Mouse (Mus musculus) adrenal gland, postnatal 25 days (tissue): Measurements from ENCODE around the gene Baz1b. TPM values are rescaled to one million over a fixed set of nuclear protein-coding genes. Genes with fewer than 3 reads are reported as not detected.
A peak's percentile ranks its signal among the peaks of the same experiment; 100 is the strongest.

Source experiments
- DNase-seq: peaks from one replicate; pipeline ENCODE4 v3.0.0; 2021; ENCODE audit warnings: mixed read lengths
- total RNA-seq: library from RNA; stranded (reverse); gene quantifications from 2 replicates; pipeline ENCODE4 v1.2.3, GENCODE M21; 2021

Baz1b gene
- total RNA-seq, 1 experiment from 2014 or later: 85.7 TPM

GRCm38 (mm10) chr5:135236571-135236970 lies 49.5 kb downstream of the Baz1b start:
- DNase-seq: peak; percentile 75

DNA sequence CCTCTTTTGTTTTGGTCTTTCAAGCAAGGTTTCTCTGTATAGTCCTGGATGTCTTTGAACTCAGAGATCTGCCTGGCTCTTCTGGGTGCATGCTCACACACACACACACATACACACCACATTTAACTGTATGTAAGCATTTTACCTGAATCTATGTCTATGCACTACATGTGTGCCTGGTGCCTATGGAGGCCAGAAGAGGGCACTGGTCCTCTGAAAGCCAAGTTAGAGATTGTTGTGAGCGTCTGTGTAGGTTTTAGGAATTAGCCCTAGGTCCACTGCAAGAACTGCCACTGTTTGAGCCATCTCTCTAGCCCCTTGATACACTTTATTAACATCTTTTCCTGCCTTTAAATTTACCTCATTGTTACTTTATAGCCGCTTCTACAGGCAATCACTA lies 51.8 kb downstream of the Baz1b start:
- no peak for DNase-seq

DNA sequence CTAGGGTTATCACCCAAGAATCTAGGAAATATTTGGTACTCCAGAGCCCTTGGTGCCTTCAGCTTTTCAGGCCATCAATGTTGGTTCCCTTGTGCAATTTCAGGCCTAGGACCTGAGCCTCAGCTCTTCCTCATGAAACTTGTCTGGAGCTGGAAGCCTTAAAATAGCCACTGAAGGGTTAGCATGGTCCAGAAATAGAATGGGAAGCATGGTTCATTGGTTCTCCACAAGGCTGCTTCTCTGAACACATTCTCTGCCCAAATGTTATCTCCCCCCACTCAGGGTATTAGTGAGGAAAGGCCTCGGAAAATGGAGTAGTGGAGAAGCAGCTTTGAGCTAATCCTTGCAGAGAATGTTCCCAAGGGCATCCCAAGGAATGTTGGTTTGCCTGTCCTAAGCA lies 54.4 kb downstream of the Baz1b start:
- DNase-seq: no peak

DNA sequence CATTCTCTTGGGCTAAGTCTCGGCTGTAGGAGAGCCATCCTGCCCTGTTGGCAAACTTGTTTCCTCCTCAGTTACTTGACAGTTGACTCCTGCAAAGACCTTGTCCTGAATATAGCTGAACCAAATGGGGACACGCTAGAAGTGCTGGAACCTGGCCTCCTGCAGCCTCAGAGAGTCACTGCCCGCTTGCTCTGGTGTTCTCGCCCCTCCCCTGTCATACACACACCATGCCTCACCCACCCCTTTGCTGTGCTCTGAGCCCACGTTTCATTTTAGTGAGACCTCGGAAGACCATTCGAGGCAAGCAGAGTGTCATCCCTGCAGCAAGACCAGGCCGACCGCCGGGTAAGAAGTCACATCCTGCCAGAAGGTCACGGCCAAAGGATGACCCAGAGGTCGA lies 55.1 kb downstream of the Baz1b start:
- no peak for DNase-seq

GRCm38 (mm10) chr5:135242608-135243007 lies 55.5 kb downstream of the Baz1b start:
- no peak for DNase-seq

GRCm38 (mm10) chr5:135243166-135243565 lies 56.1 kb downstream of the Baz1b start:
- DNase-seq: no peak

DNA sequence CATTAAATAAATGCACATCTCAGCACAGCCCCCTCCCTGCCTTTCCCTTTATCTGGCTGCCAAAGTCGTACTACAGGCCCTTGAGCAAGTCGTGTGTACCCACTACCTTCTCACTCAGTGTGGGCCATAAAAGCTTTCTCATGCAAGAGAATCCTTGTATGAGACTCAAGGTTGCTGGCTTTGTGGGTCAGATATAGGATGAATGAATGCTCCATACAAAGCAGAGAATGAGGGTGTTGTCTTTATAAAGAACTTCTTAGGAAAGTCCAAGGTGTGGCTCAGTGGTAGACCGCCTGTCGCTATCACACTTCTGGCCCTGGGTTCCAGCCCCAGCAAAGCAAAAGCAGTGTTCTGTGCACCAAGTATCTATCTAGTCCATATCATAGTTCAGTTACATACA lies 59.5 kb downstream of the Baz1b start:
- DNase-seq: no peak

DNA sequence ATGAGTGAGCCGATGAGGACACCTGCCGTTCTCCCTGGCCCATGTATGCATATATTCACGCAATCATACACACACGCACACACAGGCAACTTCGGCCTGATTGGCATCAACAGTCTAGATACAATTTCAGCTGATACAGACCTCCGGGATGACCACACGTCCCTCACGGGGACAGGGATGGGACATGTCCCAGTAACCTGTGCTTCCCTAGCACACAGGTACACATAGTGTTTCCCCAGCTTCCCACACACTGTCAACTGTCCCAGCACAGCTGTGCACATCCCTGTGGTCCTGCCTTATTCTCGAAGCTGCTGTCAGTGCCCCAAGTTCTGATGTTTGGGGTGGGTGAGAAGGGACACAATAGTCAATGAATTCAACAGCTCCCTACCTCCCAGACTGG lies 60.3 kb downstream of the Baz1b start:
- no peak for DNase-seq

DNA sequence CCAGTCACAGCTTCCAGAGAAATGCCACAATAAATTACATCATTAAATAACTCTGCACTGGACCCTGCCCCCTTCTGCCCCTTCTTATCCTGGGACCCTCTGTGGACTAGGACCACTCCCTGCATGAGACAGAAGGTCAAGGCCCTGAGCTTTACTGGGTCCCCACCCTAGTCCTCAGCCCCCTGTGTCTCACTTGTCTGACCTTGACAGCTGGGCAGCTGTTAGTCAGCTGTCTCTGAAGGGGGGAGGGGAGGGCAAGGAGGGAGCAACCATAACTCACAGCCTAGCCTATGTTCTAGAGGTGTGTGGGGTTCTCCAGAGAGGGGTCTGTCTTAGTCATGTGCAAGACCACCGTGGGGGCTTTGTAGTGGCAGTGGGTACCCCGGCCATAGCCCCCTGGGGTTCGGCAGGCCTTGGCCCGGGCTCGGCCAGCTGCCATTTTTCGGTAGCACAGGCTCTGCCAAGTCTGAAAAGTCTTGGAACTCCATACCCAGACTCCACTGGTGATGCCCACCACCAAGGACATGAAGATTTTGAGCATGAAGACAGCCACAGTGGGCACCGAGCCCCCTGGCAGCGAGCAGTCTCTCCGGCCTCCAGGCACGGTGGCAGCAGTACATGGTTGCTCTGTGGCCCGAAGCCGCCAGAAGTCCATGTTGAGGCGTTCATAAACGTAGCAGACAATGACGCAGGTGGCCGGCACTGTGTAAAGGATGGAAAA lies 62.1 kb downstream of the Baz1b start:
- DNase-seq: no peak

DNA sequence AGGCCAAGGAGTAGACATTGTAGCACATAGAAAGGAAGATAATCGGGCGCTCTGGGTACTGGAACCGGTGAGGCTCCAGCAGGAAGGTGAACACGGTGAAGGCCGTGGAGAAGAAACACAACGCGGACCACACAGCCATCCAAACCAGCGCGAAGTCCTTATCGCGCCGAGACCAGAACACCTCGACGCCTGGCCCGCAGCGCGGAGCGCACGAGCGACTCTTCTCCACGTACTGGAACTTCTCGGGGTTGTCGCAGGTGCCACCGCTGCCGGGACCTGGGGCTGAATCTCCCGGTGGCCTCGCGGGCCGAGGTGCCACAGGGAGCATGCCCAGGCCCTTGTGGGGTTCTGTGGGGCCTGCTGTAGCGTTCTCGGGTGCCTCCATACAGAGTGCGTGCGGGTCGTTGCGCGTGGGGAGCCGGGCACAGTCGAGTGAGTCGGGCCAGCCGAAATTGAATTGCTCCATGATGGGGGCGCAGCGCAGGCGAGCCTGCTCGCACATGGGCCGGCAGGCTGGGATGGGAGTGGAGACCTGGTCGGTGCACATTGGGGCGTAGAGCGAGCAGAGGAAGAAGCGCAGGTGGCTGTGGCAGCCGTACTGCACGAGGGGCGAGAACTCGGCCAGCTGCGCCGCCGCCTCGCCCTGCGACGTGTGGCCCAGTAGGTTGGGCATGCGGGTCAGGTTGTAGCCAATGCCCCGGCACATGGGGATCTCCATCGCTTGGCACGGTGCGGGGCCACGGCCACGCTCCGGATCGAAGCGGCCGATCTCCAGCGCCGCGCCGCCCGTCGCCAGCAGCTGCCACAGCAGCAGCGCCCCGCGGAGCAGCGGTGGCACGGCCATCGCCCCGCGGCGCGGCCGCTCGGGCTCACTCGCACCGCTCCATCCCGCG lies 63.4 kb downstream of the Baz1b start:
- DNase-seq: peak; percentile 29

DNA sequence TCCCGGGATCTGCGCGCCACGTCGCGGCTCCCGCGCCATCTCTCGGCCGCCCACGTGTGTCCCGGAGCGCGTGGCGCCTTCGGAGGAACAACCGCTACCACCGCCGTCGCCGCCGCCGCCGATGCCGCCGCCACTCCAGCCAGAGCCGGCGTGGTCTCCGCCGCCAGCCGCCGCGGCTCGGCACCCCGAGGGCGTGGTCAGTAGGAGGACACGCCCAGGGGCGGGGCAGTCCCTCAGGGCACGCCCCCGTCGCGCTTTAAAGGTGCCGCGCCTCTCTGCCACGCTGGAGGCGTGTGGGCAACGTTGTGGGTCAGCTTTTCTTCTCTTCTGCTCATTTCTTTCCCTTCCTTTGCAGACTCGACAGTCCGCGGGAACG lies 64.0 kb downstream of the Baz1b start, which contains the start of gene Fzd9:
Gene Fzd9, minus strand, starts transcription at position 152 of the 376 bp plus-strand sequence.
- DNase-seq: peak; percentile 91

GRCm38 (mm10) chr5:135253741-135254401 lies 66.8 kb downstream of the Baz1b start:
- no peak for DNase-seq

GRCm38 (mm10) chr5:135256166-135256565 lies 69.1 kb downstream of the Baz1b start:
- DNase-seq: no peak

DNA sequence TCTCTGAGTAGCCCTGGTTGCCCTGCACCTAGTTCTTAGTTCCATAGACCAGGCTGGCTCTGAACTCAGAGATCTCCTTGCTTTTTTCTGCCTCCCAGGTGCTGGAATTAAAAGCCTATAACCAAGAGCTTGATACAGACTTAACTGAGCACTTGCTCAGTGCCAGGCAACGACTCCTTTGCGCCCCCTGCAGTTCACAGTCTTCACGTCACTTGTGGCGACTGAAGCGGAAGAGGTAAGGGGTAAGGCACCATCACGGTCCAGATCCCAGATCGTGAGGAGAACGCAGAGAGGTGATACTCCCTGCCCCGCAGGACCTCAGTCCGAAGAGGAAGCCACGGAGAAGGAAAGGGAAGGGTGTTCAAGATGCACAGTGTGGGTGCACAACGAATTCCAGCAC lies 70.5 kb downstream of the Baz1b start:
- no peak for DNase-seq

DNA sequence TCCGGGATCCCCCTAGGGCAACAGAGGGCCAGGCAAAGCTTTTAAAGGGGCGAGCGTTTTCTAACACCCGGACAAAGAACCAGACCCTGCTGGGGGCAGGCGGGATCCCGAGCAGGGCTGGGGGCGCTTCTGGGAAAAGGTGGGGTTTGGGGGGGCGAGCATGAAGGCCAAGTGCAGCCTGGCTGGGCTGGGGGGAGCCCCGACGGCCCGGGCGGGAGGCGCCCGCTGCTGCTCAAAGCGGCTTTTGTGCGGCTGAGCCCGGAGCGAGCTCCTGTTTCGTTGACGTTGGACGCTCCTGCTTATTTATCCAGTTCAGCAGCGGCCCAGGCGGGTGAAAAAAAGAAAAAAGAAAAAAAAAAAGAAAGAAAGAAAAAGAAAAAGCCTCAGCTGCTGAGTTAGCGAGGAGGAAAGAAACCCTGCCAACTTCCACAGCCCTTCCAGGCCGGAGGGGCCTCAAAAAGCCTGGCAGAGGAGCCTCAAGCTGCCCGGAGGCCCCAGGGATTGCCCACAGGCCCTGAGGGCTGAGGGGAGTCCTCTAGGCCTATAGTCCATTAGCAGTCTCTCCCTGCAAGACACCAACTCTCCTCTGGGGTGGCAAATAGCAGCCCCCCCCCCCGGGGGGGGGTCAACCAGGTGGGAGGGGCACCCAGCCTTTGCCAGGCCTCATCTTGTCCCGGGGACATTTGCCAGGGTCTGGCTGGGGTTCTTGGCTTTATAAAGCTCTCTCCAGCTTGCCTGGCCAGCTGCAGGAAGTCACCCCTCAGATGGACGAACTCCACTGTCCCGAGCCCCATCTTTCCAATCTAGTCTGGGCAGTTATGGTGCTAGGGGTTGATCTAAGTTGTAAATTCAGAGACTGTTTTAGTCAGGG lies 71.5 kb downstream of the Baz1b start:
- DNase-seq: no peak

GRCm38 (mm10) chr5:135263866-135264503 lies 76.9 kb downstream of the Baz1b start:
- peak; percentile 42 for DNase-seq

GRCm38 (mm10) chr5:135264548-135264947 lies 77.5 kb downstream of the Baz1b start:
- no peak for DNase-seq

- peak; percentile 46 for DNase-seq
These were observed 82.4 kb downstream of the Baz1b start for GRCm38 (mm10) chr5:135269451-135269850.

DNA sequence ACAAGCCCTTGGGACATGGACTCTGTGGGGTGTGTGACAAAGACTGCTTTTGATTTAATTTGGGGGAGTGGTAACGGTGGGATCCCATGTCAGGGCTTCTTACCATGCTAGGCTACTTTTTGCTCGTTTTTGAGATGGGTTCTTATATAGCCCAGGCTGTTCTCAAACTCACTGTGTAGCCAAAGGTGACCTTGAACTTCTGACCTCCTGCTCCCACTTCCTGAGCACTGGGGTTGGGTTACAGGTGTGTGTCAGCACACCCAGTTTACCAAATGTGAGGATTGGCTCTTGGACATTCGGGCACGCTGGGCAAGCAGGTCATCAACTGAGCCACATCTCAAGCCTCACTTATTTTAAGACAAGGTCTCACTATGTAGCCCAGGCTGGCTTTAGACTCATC lies 83.3 kb downstream of the Baz1b start:
- no peak for DNase-seq

DNA sequence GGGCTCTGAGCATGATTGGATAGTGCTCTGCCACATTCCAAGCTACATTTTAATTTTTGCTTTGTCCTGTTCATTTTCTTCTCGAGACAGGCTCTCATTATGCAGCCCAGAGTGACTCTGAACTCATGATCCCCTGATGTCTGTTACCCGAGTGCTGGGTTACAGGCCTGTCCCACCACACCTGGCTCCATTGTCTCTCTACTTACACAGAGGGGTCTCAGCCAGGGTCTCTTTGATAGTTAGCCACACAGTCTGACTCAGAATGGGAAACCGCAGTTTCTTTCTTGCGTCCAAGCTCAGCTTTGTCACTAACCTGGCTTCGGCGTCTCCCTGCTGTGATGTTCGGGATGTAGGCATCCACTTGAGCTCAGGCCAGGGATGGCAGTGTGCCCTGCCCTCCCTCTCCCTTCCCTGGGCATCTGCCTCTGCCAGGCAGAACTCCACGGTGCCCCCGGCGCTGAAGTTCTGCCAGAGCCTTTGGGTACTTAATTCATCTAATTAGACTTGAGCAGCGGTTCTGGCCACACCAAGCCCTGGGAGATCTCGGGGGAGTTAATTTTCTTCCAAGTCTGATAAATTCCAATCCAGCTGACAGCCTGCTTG lies 84.6 kb downstream of the Baz1b start:
- DNase-seq: peak; percentile 23
